Mouse (Mus musculus) frontal cortex, postnatal 36 days (tissue): ENCODE data around the gene Ptprd.

Source experiments
- DNase-seq, 2 experiments: peaks; one replicate each; pipeline ENCODE4 v3.0.0; 2022; ENCODE audit warnings: low spot score in 2 of 2

Ptprd gene

GRCm38 (mm10) chr4:77586222-77586621, 625.5 kb downstream of the Ptprd start:
- DNase-seq: no peak

GRCm38 (mm10) chr4:77558404-77559202, 653.2 kb downstream of the Ptprd start:
- peak; percentile 28 to 76 for DNase-seq

GRCm38 (mm10) chr4:77555841-77556240, 655.9 kb downstream of the Ptprd start:
- no peak for DNase-seq

- DNase-seq: no peak
Measured at GRCm38 (mm10) chr4:77537843-77538242, 673.9 kb downstream of the Ptprd start.

GRCm38 (mm10) chr4:77537336-77537735, 674.4 kb downstream of the Ptprd start:
- DNase-seq: no peak

GRCm38 (mm10) chr4:77535601-77536000, 676.2 kb downstream of the Ptprd start:
- DNase-seq: no peak

DNA sequence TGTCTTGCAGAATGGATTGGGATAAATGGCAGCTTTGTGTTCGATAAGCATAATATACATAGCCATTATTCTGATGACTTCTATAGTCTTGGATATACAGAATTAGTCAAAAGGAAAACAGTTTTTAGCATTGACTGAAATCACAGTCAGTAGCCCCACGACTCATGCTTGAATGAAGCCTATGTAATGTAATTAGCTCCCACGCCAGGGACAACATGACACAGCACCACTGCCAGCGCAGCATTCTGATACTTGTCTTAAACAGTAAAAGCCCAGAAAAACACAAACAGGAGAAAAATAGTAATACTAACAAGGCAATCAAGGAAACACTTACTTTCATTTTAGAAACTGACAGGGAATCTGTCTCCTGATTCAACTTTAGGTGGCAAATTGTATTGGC, 677.2 kb downstream of the Ptprd start:
- no peak for DNase-seq

GRCm38 (mm10) chr4:77519166-77519565, 692.6 kb downstream of the Ptprd start:
- DNase-seq: peak in 1 of 2 experiments; percentile 45

DNA sequence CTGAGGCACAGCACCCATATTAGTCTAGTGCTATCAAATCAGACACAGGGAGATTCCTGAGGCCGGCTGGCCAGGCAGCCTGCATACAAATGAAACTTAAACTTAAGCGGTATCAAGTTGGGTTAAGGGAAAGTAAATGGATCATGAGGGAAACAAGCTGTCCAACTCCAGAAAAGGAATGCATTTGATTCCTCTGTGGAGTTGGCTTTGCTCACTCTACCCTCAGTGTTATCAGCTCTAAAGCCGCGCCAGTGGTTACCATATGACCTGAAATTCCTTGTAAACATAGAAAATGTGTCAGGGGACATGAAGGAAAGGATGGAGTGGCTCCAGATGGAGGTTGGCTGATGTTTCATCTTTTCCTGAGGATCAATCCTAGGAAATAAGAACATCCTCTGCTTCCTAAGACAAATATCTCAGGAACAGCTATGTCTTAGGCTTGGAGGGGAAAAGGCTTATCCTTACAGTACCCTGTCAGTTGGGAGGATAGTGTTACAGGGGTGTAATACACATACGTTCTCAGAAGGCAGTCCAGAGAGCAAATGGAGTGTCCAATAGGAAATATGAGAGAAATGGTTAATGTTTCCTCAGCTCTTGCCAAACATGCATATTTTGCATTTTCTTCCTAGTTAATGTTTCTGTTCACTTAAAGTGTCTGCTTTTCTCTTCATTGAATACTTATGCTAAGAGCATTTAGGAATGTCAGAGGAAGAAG, 697.7 kb downstream of the Ptprd start:
- DNase-seq: no peak

- no peak for DNase-seq
Measured at GRCm38 (mm10) chr4:77513041-77513440, 698.7 kb downstream of the Ptprd start.

DNA sequence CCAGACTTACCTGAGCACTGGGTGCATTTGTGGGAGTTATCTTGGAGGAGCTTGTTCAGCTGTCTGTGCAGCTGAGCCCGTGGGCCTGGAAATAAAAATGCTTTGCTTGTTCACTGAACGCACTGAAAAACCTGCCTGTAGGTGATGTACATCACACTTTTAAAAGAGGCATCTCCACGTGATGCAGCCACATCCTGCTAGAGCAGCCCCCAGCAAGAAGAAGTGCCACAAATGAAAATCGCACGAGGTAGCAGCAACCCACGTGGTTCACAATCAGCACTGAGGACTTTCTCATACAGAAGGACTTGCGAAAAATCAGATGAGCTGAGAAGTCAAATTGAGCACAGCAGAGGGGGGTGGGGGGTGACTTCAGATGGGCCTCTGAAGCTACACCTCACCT, 757.7 kb downstream of the Ptprd start:
- peak; percentile 9 to 59 for DNase-seq

- no peak for DNase-seq
Measured at GRCm38 (mm10) chr4:77399146-77399545, 812.6 kb downstream of the Ptprd start.

GRCm38 (mm10) chr4:77361728-77362127, 850.0 kb downstream of the Ptprd start:
- no peak for DNase-seq

GRCm38 (mm10) chr4:77327198-77327597, 884.6 kb downstream of the Ptprd start:
- no peak for DNase-seq

DNA sequence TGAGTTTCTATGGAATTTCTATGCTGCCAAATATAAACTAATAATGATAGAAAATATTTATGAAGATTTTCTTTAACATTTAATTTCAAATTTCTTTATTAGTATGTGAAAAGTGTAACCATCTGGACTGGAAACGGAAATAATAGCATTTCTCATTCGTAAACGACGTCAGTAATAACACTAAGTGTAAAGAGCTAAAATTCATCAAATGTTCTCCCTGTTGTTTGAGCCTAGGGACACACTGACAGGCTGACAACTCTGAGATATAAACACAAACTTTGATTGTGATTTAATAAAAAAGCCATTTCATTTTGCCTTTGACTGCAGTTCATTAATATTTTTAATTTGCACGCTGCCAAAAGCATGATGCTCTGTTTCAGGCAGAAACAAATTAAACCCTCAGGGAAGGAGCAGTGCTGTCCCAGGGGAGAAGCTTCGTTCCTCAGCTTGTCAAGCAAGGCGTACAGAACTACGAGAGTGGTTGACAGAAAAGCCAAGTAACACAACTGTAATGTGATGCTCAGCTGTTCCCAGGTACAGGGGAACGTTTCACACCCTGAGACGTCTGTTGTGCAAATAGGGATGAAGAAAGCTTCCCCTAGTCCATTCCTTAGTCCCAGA, 894.6 kb downstream of the Ptprd start:
- no peak for DNase-seq

GRCm38 (mm10) chr4:77316644-77317043, 895.1 kb downstream of the Ptprd start:
- DNase-seq: no peak

- no peak for DNase-seq
Measured at GRCm38 (mm10) chr4:77310127-77310788, 901.5 kb downstream of the Ptprd start.

GRCm38 (mm10) chr4:77283423-77283822, 928.3 kb downstream of the Ptprd start:
- no peak for DNase-seq

- DNase-seq: no peak
Measured at GRCm38 (mm10) chr4:77277913-77278312, 933.8 kb downstream of the Ptprd start.

DNA sequence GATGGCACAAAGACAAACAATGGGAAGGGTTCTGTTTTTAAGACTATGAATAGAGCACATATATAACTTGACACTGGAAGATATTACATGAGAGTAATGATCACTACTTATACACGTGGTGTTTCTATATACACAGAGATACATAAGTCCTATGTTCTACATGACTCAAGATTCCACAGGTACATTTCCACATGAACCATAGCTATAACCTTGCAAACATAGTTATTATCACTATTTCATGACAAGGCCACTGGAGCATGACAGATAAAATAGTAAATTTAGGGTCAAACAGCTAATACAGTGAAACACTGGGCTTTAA, 951.8 kb downstream of the Ptprd start:
- DNase-seq: no peak

DNA sequence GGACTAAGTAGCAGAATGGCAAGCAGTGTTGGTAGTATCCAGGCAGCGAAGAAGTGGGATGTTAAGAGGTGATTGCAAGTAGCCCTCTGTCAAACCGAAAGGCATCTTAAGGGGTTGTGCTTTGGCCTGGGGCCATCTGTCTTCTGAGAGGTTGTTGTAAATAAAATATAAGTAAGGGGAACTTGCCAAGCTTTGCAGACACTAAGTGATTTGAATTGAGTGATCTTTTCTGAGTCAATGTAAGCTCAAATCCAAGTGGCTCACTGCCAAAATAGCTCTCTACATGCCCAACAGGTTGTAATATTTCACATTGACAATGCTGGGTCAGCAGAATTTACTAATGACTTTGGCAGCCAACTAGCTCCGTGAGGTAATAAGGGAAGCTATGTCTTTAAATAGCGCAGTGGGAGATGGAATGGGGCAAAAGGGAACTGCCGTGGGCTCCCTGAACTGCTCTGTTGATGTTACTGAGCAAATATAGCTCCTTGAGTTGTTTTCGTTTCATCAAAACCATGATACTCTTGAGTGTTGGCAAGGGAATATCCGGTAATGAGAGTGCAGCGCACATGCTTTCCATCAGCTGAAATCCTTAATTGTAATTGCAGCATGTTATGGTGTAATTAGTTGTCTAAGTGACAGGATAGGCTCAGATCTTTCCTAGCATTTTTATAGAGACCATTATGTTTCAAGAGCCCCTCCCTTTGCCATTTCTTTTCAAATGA, 952.4 kb downstream of the Ptprd start:
- peak in 1 of 2 experiments; percentile 10 for DNase-seq

- no peak for DNase-seq
Measured at GRCm38 (mm10) chr4:77251188-77251587, 960.6 kb downstream of the Ptprd start.
